Mouse (Mus musculus): ENCODE measurements around the gene Gm42420.

- TF ChIP-seq POLR2A (IDR thresholded peaks at IDR 0.05; ENCODE audit: control insufficient read depth, extremely low read depth, insufficient read depth, low read length, poor library complexity) (no peak), CTCF (IDR thresholded peaks at IDR 0.05; ENCODE audit: borderline replicate concordance, control insufficient read depth, extremely low read depth, insufficient read depth, low read length, poor library complexity) (no peak)
Measured at GRCm38 (mm10) chr6:39548030-39548429, 37.5 kb upstream of the Gm42420 start.

All from thymus, adult 2 months (tissue).